Mouse (Mus musculus) ES-E14 (cell line): ENCODE measurements around the gene Armc10. TPM values are rescaled to one million over a fixed set of nuclear protein-coding genes. Genes with fewer than 3 reads are reported as not detected.
"Not testable (repeated sequence)": the region's sequence is repeated elsewhere in the genome, so short reads cannot be mapped to it uniquely, and the experiment has no call there.

Experiments used
- DNase-seq: peaks from one replicate; pipeline ENCODE4 v3.0.0-alpha.2; 2013; ENCODE audit warnings: low read depth, low spot score
- H3K27ac ChIP-seq: 2 replicates; pipeline ENCODE4 v1.5.1; 2012; ENCODE audit warnings: low read depth, mild to moderate bottlenecking, low read length, moderate library complexity, mixed read lengths; ENCODE audit not compliant: poor library complexity, insufficient read depth, severe bottlenecking
- H3K36me3 ChIP-seq: 2 replicates; pipeline ENCODE4 v1.6.1; 2012; ENCODE audit warnings: mild to moderate bottlenecking, low read length, moderate library complexity, mixed read lengths; ENCODE audit not compliant: control insufficient read depth, poor library complexity, insufficient read depth, severe bottlenecking
- H3K4me1 ChIP-seq, 2 experiments: fragments of 150-350 bp in 1 of 2; sonication (generic) in 1 of 2; 2 replicates each; pipeline ENCODE4 v1.6.1; 2012; ENCODE audit warnings: low read length in 2 of 2, mild to moderate bottlenecking in 1 of 2, mixed read lengths in 1 of 2; ENCODE audit not compliant: control insufficient read depth in 2 of 2, insufficient read depth in 2 of 2, poor library complexity in 1 of 2
- H3K4me3 ChIP-seq, 2 experiments: fragments of 150-350 bp in 1 of 2; sonication (generic) in 1 of 2; 2 replicates each; pipeline ENCODE4 v1.5.1; 2012; ENCODE audit warnings: low read length in 2 of 2, low read depth in 1 of 2, mild to moderate bottlenecking in 1 of 2, mixed read lengths in 1 of 2; ENCODE audit not compliant: insufficient read depth in 1 of 2, poor library complexity in 1 of 2, severe bottlenecking in 1 of 2
- H3K9ac ChIP-seq: 2 replicates; pipeline ENCODE4 v1.6.1; 2012; ENCODE audit warnings: low read depth, mild to moderate bottlenecking, low read length, mixed read lengths; ENCODE audit not compliant: poor library complexity, insufficient read depth, severe bottlenecking
- H3K9me3 ChIP-seq: fragments of 150-350 bp; sonication (generic); 2 replicates; pipeline ENCODE4 v1.6.1; 2012; ENCODE audit warnings: low read depth, mild to moderate bottlenecking, low read length; ENCODE audit not compliant: control insufficient read depth, insufficient read depth
- CHD2 ChIP-seq: IDR thresholded peaks from 2 replicates; pipeline ENCODE4 v1.6.1; 2014; ENCODE audit warnings: mild to moderate bottlenecking, low read depth, low read length, inconsistent platforms
- HCFC1 ChIP-seq: IDR thresholded peaks from 2 replicates; pipeline ENCODE4 v1.6.1; 2012; ENCODE audit warnings: low read length, inconsistent platforms, borderline replicate concordance; ENCODE audit not compliant: insufficient read depth
- MAFK ChIP-seq: IDR thresholded peaks from 2 replicates; pipeline ENCODE4 v1.6.1; 2014; ENCODE audit warnings: mild to moderate bottlenecking, low read depth, low read length, inconsistent platforms; ENCODE audit not compliant: insufficient read depth
- ZC3H11A ChIP-seq: IDR thresholded peaks from 2 replicates; pipeline ENCODE4 v1.6.1; 2012; ENCODE audit warnings: low read depth, mild to moderate bottlenecking, inconsistent platforms, low read length, borderline replicate concordance
- ZNF384 ChIP-seq: IDR thresholded peaks from 2 replicates; pipeline ENCODE4 v1.6.1; 2012; ENCODE audit warnings: low read depth, low read length, inconsistent platforms
- in situ Hi-C, 2 experiments: fragments of 600-800 bp; cut with MboI; formaldehyde crosslinking; loops; one replicate each; pipeline ENCODE4 v1.15.1; 2025; ENCODE audit warnings: low sequenced_read_pairs in 2 of 2, inconsistent platforms in 1 of 2; ENCODE audit not compliant: unreplicated experiment in 2 of 2
- total RNA-seq: library from RNA; depleted of rRNA; stranded (reverse); fragments of 300-350 nt; gene quantifications from 2 replicates; pipeline ENCODE4 v1.2.3, GENCODE M21; 2012

The Armc10 gene
- total RNA-seq, 1 experiment: 73.6 TPM

- no peak overlapping the region for H3K27ac ChIP-seq
- H3K4me3 ChIP-seq: no peak overlapping the region
- H3K4me1 ChIP-seq: no peaks in the 10 kb centered on the region
- DNase-seq: no peak
- H3K9ac ChIP-seq: no peak overlapping the region
- TF ChIP-seq MAFK (no peak), ZNF384 (no peak), ZC3H11A (no peak), CHD2 (no peak), HCFC1 (no peak)
- H3K9me3 ChIP-seq: no peaks in the 10 kb centered on the region
- in situ Hi-C loops: no loop called here
- H3K36me3 ChIP-seq: no peaks in the 10 kb centered on the region
These were observed 37.0 kb upstream of the Armc10 start for GRCm38 (mm10) chr5:21608311-21609304.

GRCm38 (mm10) chr5:21610996-21611395 lies 34.6 kb upstream of the Armc10 start:
- H3K9me3 ChIP-seq: no peaks in the 10 kb centered on the region
- no peak overlapping the region for H3K9ac ChIP-seq
- H3K4me1 ChIP-seq: no peaks in the 10 kb centered on the region
- DNase-seq: no peak
- TF ChIP-seq ZC3H11A (no peak), CHD2 (no peak), MAFK (no peak), HCFC1 (no peak), ZNF384 (no peak)
- H3K27ac ChIP-seq: no peak overlapping the region
- in situ Hi-C loops: no loop called here
- no peak overlapping the region for H3K4me3 ChIP-seq
- H3K36me3 ChIP-seq: no peaks in the 10 kb centered on the region

- DNase-seq, H3K4me1 ChIP-seq, H3K4me3 ChIP-seq, H3K36me3 ChIP-seq, H3K9ac ChIP-seq, H3K27ac ChIP-seq, in situ Hi-C loops, H3K9me3 ChIP-seq: not testable (repeated sequence)
These were observed 31.3 kb upstream of the Armc10 start for GRCm38 (mm10) chr5:21614299-21614698.

GRCm38 (mm10) chr5:21616450-21617009 lies 29.1 kb upstream of the Armc10 start:
- H3K27ac ChIP-seq: no peak overlapping the region
- H3K4me3 ChIP-seq: no peak overlapping the region
- no peak overlapping the region for H3K9ac ChIP-seq
- H3K4me1 ChIP-seq: no peaks in the 10 kb centered on the region
- no peak for DNase-seq
- no peaks in the 10 kb centered on the region for H3K9me3 ChIP-seq
- in situ Hi-C loops: no loop called here
- no peak for TF ChIP-seq MAFK
- no peak for TF ChIP-seq CHD2
- no peak for TF ChIP-seq ZNF384
- no peak for TF ChIP-seq HCFC1
- TF ChIP-seq ZC3H11A: no peak
- H3K36me3 ChIP-seq: no peaks in the 10 kb centered on the region
